Comparison of ENCODE assay signal across 8 mouse cellular contexts in genomic region chr2:37451667-37452375, GRCm38 (mm10). TPM values are rescaled to one million over a fixed set of nuclear protein-coding genes. Genes with fewer than 3 reads are reported as not detected.
DNase-seq lines count a peak whose midpoint lies in the region; ATAC-seq lines count a peak whose summit lies in the region.

No protein-coding gene starts in this region.

- H3K27ac ChIP-seq in hindbrain, embryonic 14.5 days: peak overlapping the region; percentile 87

- no peaks in the 10 kb centered on the region for H3K9me3 ChIP-seq in hindbrain, embryonic 14.5 days (ENCODE audit: control insufficient read depth, low read length)

- H3K4me1 ChIP-seq in hindbrain, embryonic 14.5 days (replicated peaks; ENCODE audit: control insufficient read depth, insufficient read depth, low read length): peaks cover 12% of the 10 kb centered on the region

- H3K4me2 ChIP-seq in hindbrain, embryonic 14.5 days (replicated peaks): peak overlapping the region; percentile 69

- H3K4me3 ChIP-seq in hindbrain, embryonic 14.5 days (replicated peaks; ENCODE audit: low read length): peak overlapping the region; percentile 84

- WGBS in hindbrain, embryonic 14.5 days: 9% methylated on average over 39 of the region's 44 CpGs

- peak overlapping the region; percentile 89 for H3K9ac ChIP-seq in hindbrain, embryonic 14.5 days

- peak; percentile 98 for ATAC-seq in hindbrain, embryonic 14.5 days (ENCODE audit: low FRiP score)

- no peaks in the 10 kb centered on the region for H3K36me3 ChIP-seq in hindbrain, embryonic 14.5 days (replicated peaks; ENCODE audit: control insufficient read depth, insufficient read depth)

- no peaks in the 10 kb centered on the region for H3K27me3 ChIP-seq in hindbrain, embryonic 14.5 days (ENCODE audit: control insufficient read depth, insufficient read depth, low read length)

- peak; percentile 98 for DNase-seq in NIH3T3 (ENCODE audit: low read depth)
- peak; percentile 96 to 98 for DNase-seq in cerebellum, postnatal 10 days
- peak; percentile 83 to 89 for DNase-seq in frontal cortex, postnatal 14 days (ENCODE audit: low spot score in 2 of 2)
- peak; percentile 93 for DNase-seq in hindbrain, embryonic 14.5 days (ENCODE audit: low spot score)
- DNase-seq in layer of hippocampus, postnatal 36 days: peak; percentile 92
- DNase-seq in lung, postnatal 36 days: peak; percentile 94
- peak; percentile 97 for DNase-seq in retina, postnatal 1 day
- peak; percentile 78 to 91 for DNase-seq in urinary bladder, adult 18-20 months (ENCODE audit: low spot score in 2 of 2)

RNA-seq across cellular contexts. Expression of gene Rabgap1, which starts 8.7 kb away (rescaled TPM):
- 63.4 and 79.3 TPM in 2 replicates for polyA plus RNA-seq in hindbrain, embryonic 14.5 days (2014; fragmentation: Nextera tagmentation; extraction: Ambion mirVana)
- total RNA-seq in layer of hippocampus, postnatal 36 days (2021): 10 to 100 TPM; 85.6 to 87.7 TPM

RNA-seq across cellular contexts. Expression of gene Zbtb6, which starts 8.8 kb away (rescaled TPM):
- 9.9 and 11.2 TPM in 2 replicates for polyA plus RNA-seq in hindbrain, embryonic 14.5 days (2014; fragmentation: Nextera tagmentation; extraction: Ambion mirVana)
- 10 to 100 TPM; 16.4 to 16.9 TPM for total RNA-seq in layer of hippocampus, postnatal 36 days (2021)

RNA-seq across cellular contexts. Expression of gene Zbtb26, which starts 8.9 kb away (rescaled TPM):
- 9.5 and 9.8 TPM in 2 replicates for polyA plus RNA-seq in hindbrain, embryonic 14.5 days (2014; fragmentation: Nextera tagmentation; extraction: Ambion mirVana)
- 10 to 100 TPM in 1 of 2 experiments, 1 to 10 TPM in 1; 9.5 to 11.6 TPM for total RNA-seq in layer of hippocampus, postnatal 36 days (2021)

RNA-seq across cellular contexts. Expression of gene Rc3h2, which starts 29.1 kb away (rescaled TPM):
- 25.6 and 26.0 TPM in 2 replicates for polyA plus RNA-seq in hindbrain, embryonic 14.5 days (2014; fragmentation: Nextera tagmentation; extraction: Ambion mirVana)
- 10 to 100 TPM; 84.1 to 93.5 TPM for total RNA-seq in layer of hippocampus, postnatal 36 days (2021)

Comparison
In these comparisons a context has a peak if more than half of its experiments do, and no peak if none do; other contexts are left out.
1. Peak in every context shown above with its lines: DNase-seq, ATAC-seq, H3K4me3 ChIP-seq and H3K27ac ChIP-seq.